Mouse (Mus musculus) liver, postnatal 0 days (tissue): ENCODE measurements around the gene Lrmda. TPM values are rescaled to one million over a fixed set of nuclear protein-coding genes. Genes with fewer than 3 reads are reported as not detected.

Source experiments
- ATAC-seq: fragments of 200-750 bp; cut with Nextera tagmentation; 2 replicates; pipeline ENCODE4 v1.8.0; 2017; ENCODE audit warnings: mild to moderate bottlenecking, moderate library complexity
- DNase-seq: peaks from one replicate; pipeline ENCODE4 v3.0.0-alpha.2; 2016
- H3K27ac ChIP-seq: fragments of 300-500 bp; sonication (generic); 2 replicates; pipeline ENCODE4 v1.5.1; 2014; ENCODE audit warnings: antibody characterized with exemption, moderate library complexity, mild to moderate bottlenecking, low read depth
- H3K27me3 ChIP-seq: fragments of 300-500 bp; sonication (generic); 2 replicates; pipeline ENCODE4 v1.6.1; 2014; ENCODE audit warnings: low read length, control low read depth, mixed read lengths; ENCODE audit not compliant: insufficient read depth
- H3K36me3 ChIP-seq: fragments of 300-500 bp; sonication (generic); replicated peaks from 2 replicates; pipeline ENCODE4 v1.6.1; 2014; ENCODE audit warnings: mild to moderate bottlenecking, control low read depth, low read length, moderate library complexity, mixed read lengths; ENCODE audit not compliant: insufficient read depth
- H3K4me1 ChIP-seq: fragments of 300-500 bp; sonication (generic); 2 replicates; pipeline ENCODE4 v1.6.1; 2014; ENCODE audit warnings: antibody characterized with exemption, mild to moderate bottlenecking, control low read depth; ENCODE audit not compliant: insufficient read depth
- H3K4me2 ChIP-seq: fragments of 300-500 bp; sonication (generic); 2 replicates; pipeline ENCODE4 v1.6.1; 2014; ENCODE audit warnings: low read depth, mild to moderate bottlenecking, low read length, moderate library complexity, mixed read lengths
- H3K4me3 ChIP-seq: fragments of 300-500 bp; sonication (generic); 2 replicates; pipeline ENCODE4 v1.5.1; 2014; ENCODE audit warnings: low read depth, low read length
- H3K9ac ChIP-seq: fragments of 300-500 bp; sonication (generic); replicated peaks from 2 replicates; pipeline ENCODE4 v1.6.1; 2014; ENCODE audit warnings: mild to moderate bottlenecking, moderate library complexity
- H3K9me3 ChIP-seq: fragments of 300-500 bp; sonication (generic); 2 replicates; pipeline ENCODE4 v1.6.1; 2016; ENCODE audit warnings: mild to moderate bottlenecking, control low read depth, low read length, mixed read lengths
- CTCF ChIP-seq: sonication (generic); IDR thresholded peaks from 2 replicates; pipeline ENCODE4 v1.5.1; 2016; ENCODE audit warnings: antibody characterized with exemption, low read depth
- EP300 ChIP-seq: IDR thresholded peaks from 2 replicates; pipeline ENCODE4 v1.6.1; 2016; ENCODE audit warnings: antibody characterized with exemption, low read depth, mild to moderate bottlenecking
- WGBS: fragments of 180-500 bp; shearing (Covaris S2); extraction: QIAGEN DNeasy Blood & Tissue Kit; methylation state at CpG from one replicate; pipeline ENCODE4 v1.1.7; 2014; ENCODE audit not compliant: insufficient replicate concordance; 5-methylcytosine and 5-hydroxymethylcytosine counted together
- polyA plus RNA-seq: library from polyadenylated mRNA; unstranded; fragments of >200 nt; fragmentation: Nextera tagmentation; extraction: Ambion mirVana; gene quantifications from 2 replicates; pipeline ENCODE4 v1.2.1, GENCODE M21; 2015

Lrmda gene
- polyA plus RNA-seq, 1 experiment from 2014 or later, result 0.28 TPM

DNA sequence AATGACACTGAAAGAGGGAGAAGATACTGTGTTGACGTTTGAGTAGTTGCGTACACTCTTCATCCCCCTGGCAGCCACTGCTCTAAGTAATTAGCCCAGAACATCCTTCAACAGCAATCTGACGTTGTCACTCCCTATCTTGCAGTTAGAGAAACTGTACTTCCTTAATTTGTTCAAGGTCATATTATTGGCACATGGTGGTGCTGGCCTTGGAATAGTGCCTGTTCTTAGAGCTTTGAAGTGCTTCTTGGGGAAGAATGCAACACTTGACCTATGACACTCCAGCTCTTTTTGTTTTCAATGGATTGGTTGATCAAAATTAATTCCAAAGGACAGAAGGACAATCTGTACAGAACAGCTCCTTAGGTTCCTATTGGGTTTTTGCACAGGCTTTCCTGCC lies 514.0 kb downstream of the Lrmda start:
- H3K27ac ChIP-seq, result no peak overlapping the region
- H3K27me3 ChIP-seq, result no peaks in the 10 kb centered on the region
- no peaks in the 10 kb centered on the region for H3K36me3 ChIP-seq
- ATAC-seq, result no peak
- no peaks in the 10 kb centered on the region for H3K4me1 ChIP-seq
- H3K9me3 ChIP-seq, result no peaks in the 10 kb centered on the region
- no peak overlapping the region for H3K4me2 ChIP-seq
- H3K4me3 ChIP-seq, result no peak overlapping the region
- DNase-seq, result no peak
- TF ChIP-seq CTCF, result no peak
- no peak for TF ChIP-seq EP300
- H3K9ac ChIP-seq, result no peak overlapping the region
- WGBS, result 53% methylated on average over 3 of the region's 3 CpGs

- TF ChIP-seq EP300 (no peak), CTCF (no peak)
- H3K27ac ChIP-seq, result no peak overlapping the region
- no peak for DNase-seq
- H3K9ac ChIP-seq, result no peak overlapping the region
- no peaks in the 10 kb centered on the region for H3K27me3 ChIP-seq
- H3K4me3 ChIP-seq, result no peak overlapping the region
- WGBS, result 61% methylated on average over 8 of the region's 8 CpGs
- no peak overlapping the region for H3K4me2 ChIP-seq
- ATAC-seq, result no peak
- no peaks in the 10 kb centered on the region for H3K36me3 ChIP-seq
- H3K9me3 ChIP-seq, result no peaks in the 10 kb centered on the region
- no peaks in the 10 kb centered on the region for H3K4me1 ChIP-seq
Measured at GRCm38 (mm10) chr14:22545887-22546675, 526.6 kb downstream of the Lrmda start.

- ATAC-seq (no peak), DNase-seq (no peak)
- Histone ChIP-seq H3K27me3 (no peaks in the 10 kb centered on the region), H3K36me3 (no peaks in the 10 kb centered on the region), H3K4me3 (no peak overlapping the region), H3K4me1 (no peaks in the 10 kb centered on the region), H3K4me2 (no peak overlapping the region), H3K9ac (no peak overlapping the region), H3K27ac (no peak overlapping the region), H3K9me3 (no peaks in the 10 kb centered on the region)
- TF ChIP-seq CTCF (no peak), EP300 (no peak)
- whole genome bisulfite sequencing, result 72% methylated on average over 4 of the region's 4 CpGs
Measured at GRCm38 (mm10) chr14:22546676-22546984, 527.1 kb downstream of the Lrmda start.

GRCm38 (mm10) chr14:22548286-22548685 lies 528.8 kb downstream of the Lrmda start:
- ATAC-seq (no peak), DNase-seq (no peak)
- no peak overlapping the region for H3K4me2 ChIP-seq
- WGBS, result 47% methylated on average over 2 of the region's 2 CpGs
- no peak overlapping the region for H3K4me3 ChIP-seq
- TF ChIP-seq EP300, result no peak
- no peak for TF ChIP-seq CTCF
- no peaks in the 10 kb centered on the region for H3K36me3 ChIP-seq
- H3K9ac ChIP-seq, result no peak overlapping the region
- H3K9me3 ChIP-seq, result no peaks in the 10 kb centered on the region
- no peaks in the 10 kb centered on the region for H3K4me1 ChIP-seq
- no peaks in the 10 kb centered on the region for H3K27me3 ChIP-seq
- no peak overlapping the region for H3K27ac ChIP-seq

DNA sequence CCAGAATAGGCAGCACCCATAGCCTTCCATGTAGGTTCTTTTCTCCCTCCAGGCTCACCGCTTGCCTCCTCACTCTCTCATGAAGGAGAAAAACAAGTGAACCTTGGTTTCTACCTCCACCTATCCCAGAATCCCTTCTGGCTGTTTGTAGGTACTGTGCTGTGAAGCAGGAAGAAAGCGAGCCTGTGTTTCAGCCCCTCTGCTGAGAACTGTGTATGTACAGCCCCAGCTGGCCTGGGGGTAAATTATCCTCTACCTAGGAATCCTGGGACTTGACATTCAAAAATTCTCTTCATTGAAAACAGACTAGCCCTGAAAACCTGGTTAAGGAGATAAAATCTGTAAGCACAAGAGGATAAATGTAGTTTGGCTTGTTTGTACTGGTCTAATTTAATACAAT lies 529.7 kb downstream of the Lrmda start:
- H3K9me3 ChIP-seq, result no peaks in the 10 kb centered on the region
- no peaks in the 10 kb centered on the region for H3K4me1 ChIP-seq
- H3K9ac ChIP-seq, result no peak overlapping the region
- H3K27me3 ChIP-seq, result no peaks in the 10 kb centered on the region
- no peaks in the 10 kb centered on the region for H3K36me3 ChIP-seq
- no peak overlapping the region for H3K4me3 ChIP-seq
- no peak overlapping the region for H3K4me2 ChIP-seq
- ATAC-seq, result no peak
- no peak overlapping the region for H3K27ac ChIP-seq
- no peak for DNase-seq
- WGBS, result 86% methylated on average over 2 of the region's 2 CpGs
- TF ChIP-seq CTCF, result no peak
- TF ChIP-seq EP300, result no peak

DNA sequence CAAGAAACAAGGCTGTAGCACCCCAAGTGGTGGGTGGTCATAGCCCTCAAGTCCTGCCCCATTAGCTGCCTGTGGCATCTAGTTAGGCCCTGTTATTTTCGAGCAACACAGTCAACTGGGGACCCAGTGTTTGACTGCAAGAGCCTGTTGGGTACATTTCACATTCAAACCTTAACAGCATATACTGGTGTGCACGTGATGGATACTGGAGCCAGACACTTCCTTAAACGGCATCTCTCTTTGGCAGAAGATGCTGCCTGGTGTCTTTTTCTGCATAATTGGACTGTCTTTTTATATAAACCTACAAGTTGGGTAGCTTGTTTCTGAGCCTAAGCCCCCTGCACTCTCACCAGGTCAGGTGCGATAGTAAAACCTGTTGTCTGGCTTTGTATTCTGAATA lies 532.8 kb downstream of the Lrmda start:
- TF ChIP-seq CTCF (0 out of 2 replicates have a peak, but pooled peaks have one; percentile 2), EP300 (no peak)
- Histone ChIP-seq H3K27ac (no peak overlapping the region), H3K9ac (no peak overlapping the region), H3K4me3 (no peak overlapping the region), H3K9me3 (no peaks in the 10 kb centered on the region), H3K4me1 (no peaks in the 10 kb centered on the region), H3K4me2 (no peak overlapping the region), H3K36me3 (no peaks in the 10 kb centered on the region), H3K27me3 (no peaks in the 10 kb centered on the region)
- ATAC-seq (no peak), DNase-seq (no peak)
- 72% methylated on average over 4 of the region's 4 CpGs for WGBS
